Mouse (Mus musculus): ENCODE measurements around the gene D6Ertd527e.
"Not testable (repeated sequence)": the region's sequence is repeated elsewhere in the genome, so short reads cannot be mapped to it uniquely, and the experiment has no call there.

Gene D6Ertd527e

DNA sequence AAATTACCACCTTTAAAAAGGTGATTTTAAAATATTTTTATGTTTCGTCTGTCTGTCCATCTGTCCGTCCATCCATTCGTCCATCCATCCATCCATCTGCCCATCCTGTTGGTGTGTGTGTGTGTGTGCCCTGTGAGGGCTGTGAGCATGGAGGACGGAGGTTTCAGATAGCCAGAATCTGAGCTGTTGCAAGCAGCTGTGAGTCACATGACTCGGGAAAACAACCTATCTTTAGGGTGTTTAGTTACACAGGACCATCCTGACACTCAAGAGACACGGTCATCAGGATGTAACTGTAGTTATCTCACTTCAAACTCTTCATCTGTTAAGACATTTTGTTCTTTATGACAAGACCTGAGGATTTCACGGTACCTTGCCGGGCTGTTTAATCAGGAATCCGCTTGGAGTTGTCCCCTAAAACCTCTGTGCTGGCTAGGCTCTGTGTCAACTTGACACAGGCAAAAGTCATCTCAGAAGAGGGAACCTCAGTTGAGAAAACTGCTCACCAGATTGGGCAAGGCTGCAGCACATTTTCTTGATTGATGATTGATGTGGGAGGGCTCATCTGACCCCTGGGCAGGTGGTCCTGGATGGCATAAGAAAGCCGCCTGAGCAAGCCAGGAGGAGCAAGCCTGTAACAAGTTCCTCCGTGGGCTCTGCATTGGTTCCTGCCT is at the start of gene D6Ertd527e:
TSS of gene D6Ertd527e (plus strand) at position 624 of the 674 bp plus-strand sequence.
- DNase-seq (ENCODE audit: low spot score): no peak

DNA sequence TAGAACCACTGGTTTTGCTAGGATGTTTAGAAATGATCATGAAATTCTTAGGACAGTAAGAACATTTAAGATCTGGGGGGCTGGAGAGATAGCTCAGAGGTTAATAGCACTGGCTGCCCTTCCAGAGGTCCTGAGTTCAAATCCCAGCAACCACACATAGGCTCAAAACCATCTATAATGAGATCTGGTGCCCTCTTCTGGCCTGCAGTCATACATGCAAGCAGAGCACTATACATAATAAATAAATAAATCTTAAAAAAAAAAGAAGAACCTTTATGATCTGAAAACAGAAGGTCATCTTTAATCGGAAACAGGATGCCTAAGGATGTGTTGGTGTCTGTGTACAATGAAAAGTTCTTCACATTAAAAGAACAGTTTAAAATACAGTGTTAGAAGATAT is 44.8 kb upstream of the D6Ertd527e start:
- DNase-seq (ENCODE audit: low spot score): no peak

- DNase-seq (ENCODE audit: low spot score): no peak
Measured at GRCm38 (mm10) chr6:87063586-87063985, 41.0 kb upstream of the D6Ertd527e start.

GRCm38 (mm10) chr6:87068209-87068608 is 36.3 kb upstream of the D6Ertd527e start:
- no peak for DNase-seq (ENCODE audit: low spot score)

DNA sequence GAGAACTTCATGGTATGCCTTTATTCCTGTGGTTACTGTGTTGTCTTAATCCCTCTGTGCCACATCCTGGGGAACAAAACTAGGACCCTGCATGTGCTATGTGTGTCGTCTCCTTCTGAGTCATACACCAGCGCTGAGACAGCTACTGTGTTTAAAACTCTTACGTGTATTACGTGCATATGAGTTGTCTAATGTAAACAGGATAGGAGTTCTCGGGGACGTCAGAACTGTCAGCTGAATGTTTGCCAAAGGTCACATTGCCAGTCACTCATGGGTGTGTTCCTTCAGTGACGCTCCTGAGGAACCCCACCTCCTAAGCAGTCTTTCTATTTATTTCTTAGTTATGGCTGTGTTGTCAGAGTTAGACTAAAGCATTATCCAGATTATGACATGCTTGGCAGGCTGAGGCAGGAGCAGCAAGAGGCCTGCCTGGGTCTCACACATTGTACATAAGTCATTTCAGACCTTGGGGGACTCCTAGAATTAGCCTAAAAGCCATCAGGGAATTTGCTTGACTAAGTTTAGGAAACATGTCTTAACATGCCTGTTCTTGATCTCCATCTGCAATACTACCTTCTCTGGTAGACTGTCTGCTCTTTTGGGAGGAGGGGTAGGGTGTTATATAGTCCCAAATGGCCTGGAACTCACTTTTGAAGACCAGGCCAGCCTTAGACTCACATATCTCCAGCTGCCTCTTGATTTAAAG is 35.2 kb upstream of the D6Ertd527e start:
- DNase-seq (ENCODE audit: low spot score): no peak

- no peak for DNase-seq (ENCODE audit: low spot score)
Measured at GRCm38 (mm10) chr6:87070641-87071040, 33.9 kb upstream of the D6Ertd527e start.

DNA sequence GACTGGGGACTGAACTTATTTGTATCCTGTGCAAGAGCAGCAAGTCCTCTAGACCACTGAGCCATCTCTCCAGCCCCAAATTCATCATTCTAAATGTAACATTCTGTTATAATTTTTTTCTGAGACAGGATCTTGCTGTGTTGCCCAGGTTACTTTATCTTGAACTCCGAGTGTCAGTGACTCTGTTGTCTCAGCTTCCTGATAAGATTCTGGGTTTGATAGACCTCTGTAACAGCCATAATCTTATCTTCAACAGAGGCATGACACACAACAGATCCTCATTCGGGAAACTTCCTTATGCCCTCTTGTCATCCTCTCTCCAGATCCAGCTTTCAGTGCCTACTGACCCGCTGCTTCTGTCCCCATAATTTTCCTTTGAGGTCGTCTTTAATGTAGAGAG is 31.8 kb upstream of the D6Ertd527e start:
- no peak for DNase-seq (ENCODE audit: low spot score)

- DNase-seq (ENCODE audit: low spot score): no peak
Measured at GRCm38 (mm10) chr6:87075092-87075685, 29.4 kb upstream of the D6Ertd527e start.

GRCm38 (mm10) chr6:87079457-87079856 is 25.1 kb upstream of the D6Ertd527e start:
- DNase-seq (ENCODE audit: low spot score): no peak

GRCm38 (mm10) chr6:87085026-87085425 is 19.5 kb upstream of the D6Ertd527e start:
- DNase-seq (ENCODE audit: low spot score): no peak

- DNase-seq (ENCODE audit: low spot score): no peak
Measured at GRCm38 (mm10) chr6:87088356-87088755, 16.2 kb upstream of the D6Ertd527e start.

- no peak for DNase-seq (ENCODE audit: low spot score)
Measured at GRCm38 (mm10) chr6:87090877-87091276, 13.7 kb upstream of the D6Ertd527e start.

- DNase-seq (ENCODE audit: low spot score): no peak
Measured at GRCm38 (mm10) chr6:87092476-87092875, 12.1 kb upstream of the D6Ertd527e start.

GRCm38 (mm10) chr6:87093631-87094030 is 10.9 kb upstream of the D6Ertd527e start:
- DNase-seq (ENCODE audit: low spot score): not testable (repeated sequence)

- no peak for DNase-seq (ENCODE audit: low spot score)
Measured at GRCm38 (mm10) chr6:87099261-87099660, 5.3 kb upstream of the D6Ertd527e start.

DNA sequence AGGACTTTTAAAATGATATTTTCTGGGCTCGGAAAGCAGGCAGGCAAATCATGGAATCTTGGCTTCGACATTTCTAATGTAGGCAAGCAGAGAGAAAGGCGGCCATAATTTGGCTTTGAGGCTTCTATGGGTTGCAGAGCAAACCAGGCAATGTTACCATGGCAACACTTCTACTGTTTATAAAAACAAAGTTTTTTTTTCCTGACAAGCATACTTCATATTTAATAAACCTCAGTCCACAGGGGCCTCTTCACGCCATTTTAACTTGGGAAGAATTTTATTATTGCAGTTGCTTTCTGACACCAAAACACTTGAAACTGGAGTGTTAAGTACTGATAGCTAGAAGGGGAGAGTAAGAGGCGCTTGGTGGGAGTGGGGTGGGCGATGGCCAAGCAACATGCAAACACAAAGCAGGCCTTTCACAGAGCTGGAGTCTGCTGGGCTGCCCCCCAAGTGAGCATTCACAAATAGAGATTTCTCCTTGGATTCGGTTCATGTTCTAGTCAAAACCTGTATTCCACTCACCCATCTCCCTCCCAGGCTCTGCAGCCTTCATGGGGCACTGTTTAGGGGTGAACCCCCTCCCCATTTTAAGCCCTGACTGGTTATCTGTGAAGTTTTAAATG is 4.8 kb upstream of the D6Ertd527e start:
- no peak for DNase-seq (ENCODE audit: low spot score)

GRCm38 (mm10) chr6:87100297-87101020 is 4.1 kb upstream of the D6Ertd527e start:
- DNase-seq (ENCODE audit: low spot score): no peak

DNA sequence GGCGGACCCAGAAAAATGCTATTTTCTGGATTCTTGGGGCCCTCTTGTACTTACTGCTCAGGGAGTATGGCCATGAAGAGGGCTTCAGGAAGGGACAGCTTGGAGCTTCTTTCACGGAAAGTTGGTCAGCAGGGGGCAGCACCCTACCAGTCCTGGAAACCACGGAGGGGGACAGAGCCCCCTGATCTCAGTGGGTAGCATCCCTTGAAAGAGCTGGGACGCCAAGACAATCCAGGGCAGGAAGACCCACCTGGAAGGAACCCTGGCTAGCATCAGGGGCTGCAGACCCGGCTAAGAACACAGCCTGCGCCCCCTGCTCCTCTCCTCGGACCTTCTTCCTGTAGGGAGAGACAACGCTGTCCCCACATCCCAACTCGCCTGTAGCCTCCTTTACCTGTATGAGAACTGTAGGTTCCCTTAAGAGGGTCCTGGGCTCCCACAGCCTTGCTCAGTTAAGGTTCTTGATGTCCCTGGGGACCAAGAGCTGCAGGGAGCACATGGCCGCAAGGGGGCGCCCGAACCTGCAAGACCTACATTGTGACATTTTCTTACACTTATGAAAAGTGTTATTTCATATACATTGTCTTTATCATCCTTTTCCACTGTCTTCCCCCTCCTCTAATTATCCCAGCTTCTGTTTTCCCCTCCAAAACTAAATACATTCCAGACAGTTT is 3.1 kb upstream of the D6Ertd527e start:
- DNase-seq (ENCODE audit: low spot score): peak; percentile 94

GRCm38 (mm10) chr6:87101955-87102353 is 2.6 kb upstream of the D6Ertd527e start:
- no peak for DNase-seq (ENCODE audit: low spot score)

DNA sequence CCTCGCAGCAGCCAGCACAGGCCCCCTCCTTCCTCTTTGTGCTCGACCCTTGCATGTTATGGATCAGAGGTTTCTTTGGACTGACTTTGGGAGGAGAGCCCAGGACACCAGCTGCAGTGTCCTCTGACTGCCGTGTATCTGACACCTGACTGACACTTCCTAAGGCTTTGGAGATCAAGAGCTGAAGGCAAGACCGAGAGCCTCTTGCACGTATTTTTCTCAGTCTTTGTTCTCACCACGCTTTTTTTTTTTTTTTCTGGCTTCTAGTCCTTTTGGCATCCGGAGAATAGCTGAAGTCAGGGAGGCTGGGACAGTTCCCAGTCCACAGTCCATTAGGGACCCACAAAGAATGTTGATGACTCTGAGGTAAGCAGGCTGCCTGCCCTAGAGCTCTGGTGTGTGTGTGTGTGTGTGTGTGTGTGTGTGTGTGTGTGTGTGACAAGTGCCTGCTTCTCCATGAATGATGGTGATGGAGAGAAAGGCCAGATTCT is 2.1 kb upstream of the D6Ertd527e start:
- DNase-seq (ENCODE audit: low spot score): no peak

- no peak for DNase-seq (ENCODE audit: low spot score)
Measured at GRCm38 (mm10) chr6:87103314-87103713, 1.2 kb upstream of the D6Ertd527e start.

All from layer of hippocampus, adult 11-12 months (tissue).